Mouse (Mus musculus): ENCODE results near the gene Mpp4.

DNA sequence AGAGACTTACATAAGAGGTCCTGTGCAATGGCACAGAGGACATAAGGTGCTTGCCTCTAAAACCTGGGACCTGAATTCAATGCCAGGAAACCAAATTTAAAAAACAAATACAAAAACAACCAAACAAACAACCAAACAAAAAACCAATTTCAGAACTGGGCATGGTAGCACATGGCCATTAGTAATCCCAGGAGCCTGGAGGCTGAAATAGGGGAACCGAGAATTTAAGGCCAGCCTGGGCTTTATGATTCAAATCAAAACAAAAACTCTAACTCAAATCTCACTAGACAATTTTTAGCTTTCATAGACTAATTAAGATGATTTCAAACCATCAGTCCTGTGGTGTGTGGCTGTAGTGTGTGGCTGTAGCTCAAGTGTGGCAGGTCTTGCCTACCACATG lies 41.3 kb upstream of the Mpp4 start:
- TF ChIP-seq POLR2A (IDR thresholded peaks at IDR 0.05; ENCODE audit: borderline replicate concordance, control insufficient read depth, low read depth, low read length) (no peak), CTCF (IDR thresholded peaks at IDR 0.05; ENCODE audit: control insufficient read depth, insufficient read depth, low read length) (no peak)
